Mouse (Mus musculus): ENCODE measurements around the gene Enpp1. TPM values are rescaled to one million over a fixed set of nuclear protein-coding genes. Genes with fewer than 3 reads are reported as not detected.
"Not testable (repeated sequence)": the region's sequence is repeated elsewhere in the genome, so short reads cannot be mapped to it uniquely, and the experiment has no call there.

Enpp1 gene
- polyA plus RNA-seq, 1 experiment from 2014 or later = 2.9 TPM

- 27% methylated on average over 9 of the region's 9 CpGs for WGBS
- H3K27ac ChIP-seq (ENCODE audit: low read length) = no peak overlapping the region
Observed at GRCm38 (mm10) chr10:24621572-24621971, 90.4 kb downstream of the Enpp1 start.

DNA sequence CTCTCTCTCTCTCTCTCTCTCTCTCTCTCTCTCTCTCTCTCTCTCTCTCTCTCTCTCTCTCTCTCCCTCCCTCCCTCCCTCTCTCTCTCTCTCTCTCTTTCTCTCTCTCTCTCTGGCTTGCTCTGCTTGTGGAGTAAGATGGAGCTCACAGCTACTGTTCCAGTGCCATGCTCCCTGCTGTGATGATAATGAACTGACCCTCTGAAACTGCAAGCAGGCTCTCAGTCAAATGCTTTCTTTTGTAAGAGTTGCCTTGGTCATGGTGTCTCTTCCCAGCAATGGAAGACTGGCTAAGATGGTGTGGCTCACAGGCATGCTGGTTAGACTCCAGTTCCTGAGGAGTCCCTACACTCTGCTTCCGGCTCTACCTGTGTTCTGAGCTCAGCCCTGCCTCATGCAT, 95.4 kb downstream of the Enpp1 start:
- H3K4me3 ChIP-seq (ENCODE audit: low read length); H3K27me3 ChIP-seq (ENCODE audit: control insufficient read depth, insufficient read depth, low read depth, low read length); ATAC-seq (ENCODE audit: low read depth); H3K4me2 ChIP-seq (ENCODE audit: low read depth, low read length); H3K9ac ChIP-seq (ENCODE audit: low read length); H3K9me3 ChIP-seq (ENCODE audit: control insufficient read depth, low read length); H3K27ac ChIP-seq (ENCODE audit: low read length); H3K4me1 ChIP-seq (replicated peaks; ENCODE audit: control insufficient read depth, insufficient read depth, low read length); H3K36me3 ChIP-seq (ENCODE audit: control insufficient read depth, insufficient read depth, low read length): not testable (repeated sequence)
- 97% methylated on average over 1 of the region's 1 CpGs for WGBS

More at GRCm38 (mm10) chr10:24621572-24621971, 90.4 kb downstream of the Enpp1 start:
- no peak overlapping the region for H3K4me3 ChIP-seq (ENCODE audit: low read length)
- H3K9me3 ChIP-seq (ENCODE audit: control insufficient read depth, low read length) = no peaks in the 10 kb centered on the region
- no peak for ATAC-seq (ENCODE audit: low read depth)
- no peaks in the 10 kb centered on the region for H3K36me3 ChIP-seq (ENCODE audit: control insufficient read depth, insufficient read depth, low read length)
- no peak overlapping the region for H3K9ac ChIP-seq (ENCODE audit: low read length)
- H3K4me1 ChIP-seq (replicated peaks; ENCODE audit: control insufficient read depth, insufficient read depth, low read length) = no peaks in the 10 kb centered on the region
- H3K27me3 ChIP-seq (ENCODE audit: control insufficient read depth, insufficient read depth, low read depth, low read length) = no peaks in the 10 kb centered on the region
- H3K4me2 ChIP-seq (ENCODE audit: low read depth, low read length) = no peak overlapping the region

DNA sequence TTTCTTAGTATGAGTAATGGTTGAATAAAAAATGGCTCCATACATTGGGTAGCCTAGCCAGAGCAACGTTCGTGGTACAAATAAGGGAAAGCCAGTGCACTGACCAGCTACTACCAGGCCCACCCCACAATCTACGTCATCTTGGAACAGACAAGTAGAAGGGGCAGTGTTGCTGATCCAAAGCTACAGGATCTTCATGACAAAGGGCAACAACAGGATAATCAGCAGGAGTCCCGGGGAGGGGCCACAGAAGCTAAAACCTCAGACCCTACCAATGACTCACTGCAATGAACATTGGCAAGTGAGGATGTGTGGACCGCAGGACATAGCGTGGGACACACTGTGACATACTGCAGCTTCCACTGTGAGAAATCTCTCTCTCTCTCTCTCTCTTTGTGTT, 96.2 kb downstream of the Enpp1 start:
- H3K9me3 ChIP-seq (ENCODE audit: control insufficient read depth, low read length) = no peaks in the 10 kb centered on the region
- no peak overlapping the region for H3K9ac ChIP-seq (ENCODE audit: low read length)
- no peak overlapping the region for H3K4me2 ChIP-seq (ENCODE audit: low read depth, low read length)
- ATAC-seq (ENCODE audit: low read depth) = no peak
- H3K4me3 ChIP-seq (ENCODE audit: low read length) = no peak overlapping the region
- WGBS = 86% methylated on average over 6 of the region's 6 CpGs
- no peaks in the 10 kb centered on the region for H3K36me3 ChIP-seq (ENCODE audit: control insufficient read depth, insufficient read depth, low read length)
- H3K27me3 ChIP-seq (ENCODE audit: control insufficient read depth, insufficient read depth, low read depth, low read length) = no peaks in the 10 kb centered on the region
- H3K27ac ChIP-seq (ENCODE audit: low read length) = no peak overlapping the region
- no peaks in the 10 kb centered on the region for H3K4me1 ChIP-seq (replicated peaks; ENCODE audit: control insufficient read depth, insufficient read depth, low read length)

GRCm38 (mm10) chr10:24614726-24615125, 97.2 kb downstream of the Enpp1 start:
- H3K9ac ChIP-seq (ENCODE audit: low read length) = no peak overlapping the region
- no peaks in the 10 kb centered on the region for H3K9me3 ChIP-seq (ENCODE audit: control insufficient read depth, low read length)
- no peaks in the 10 kb centered on the region for H3K36me3 ChIP-seq (ENCODE audit: control insufficient read depth, insufficient read depth, low read length)
- ATAC-seq (ENCODE audit: low read depth) = no peak
- WGBS = 83% methylated on average over 4 of the region's 4 CpGs
- H3K27me3 ChIP-seq (ENCODE audit: control insufficient read depth, insufficient read depth, low read depth, low read length) = no peaks in the 10 kb centered on the region
- H3K4me3 ChIP-seq (ENCODE audit: low read length) = no peak overlapping the region
- H3K4me1 ChIP-seq (replicated peaks; ENCODE audit: control insufficient read depth, insufficient read depth, low read length) = no peaks in the 10 kb centered on the region
- no peak overlapping the region for H3K4me2 ChIP-seq (ENCODE audit: low read depth, low read length)
- no peak overlapping the region for H3K27ac ChIP-seq (ENCODE audit: low read length)

GRCm38 (mm10) chr10:24609766-24610165, 102.2 kb downstream of the Enpp1 start:
- no peak for ATAC-seq (ENCODE audit: low read depth)
- H3K27me3 ChIP-seq (ENCODE audit: control insufficient read depth, insufficient read depth, low read depth, low read length) = no peaks in the 10 kb centered on the region
- H3K9ac ChIP-seq (ENCODE audit: low read length) = no peak overlapping the region
- H3K9me3 ChIP-seq (ENCODE audit: control insufficient read depth, low read length) = no peaks in the 10 kb centered on the region
- no peak overlapping the region for H3K4me3 ChIP-seq (ENCODE audit: low read length)
- no peaks in the 10 kb centered on the region for H3K4me1 ChIP-seq (replicated peaks; ENCODE audit: control insufficient read depth, insufficient read depth, low read length)
- no peaks in the 10 kb centered on the region for H3K36me3 ChIP-seq (ENCODE audit: control insufficient read depth, insufficient read depth, low read length)
- 77% methylated on average over 9 of the region's 9 CpGs for WGBS
- H3K27ac ChIP-seq (ENCODE audit: low read length) = no peak overlapping the region
- H3K4me2 ChIP-seq (ENCODE audit: low read depth, low read length) = no peak overlapping the region

DNA sequence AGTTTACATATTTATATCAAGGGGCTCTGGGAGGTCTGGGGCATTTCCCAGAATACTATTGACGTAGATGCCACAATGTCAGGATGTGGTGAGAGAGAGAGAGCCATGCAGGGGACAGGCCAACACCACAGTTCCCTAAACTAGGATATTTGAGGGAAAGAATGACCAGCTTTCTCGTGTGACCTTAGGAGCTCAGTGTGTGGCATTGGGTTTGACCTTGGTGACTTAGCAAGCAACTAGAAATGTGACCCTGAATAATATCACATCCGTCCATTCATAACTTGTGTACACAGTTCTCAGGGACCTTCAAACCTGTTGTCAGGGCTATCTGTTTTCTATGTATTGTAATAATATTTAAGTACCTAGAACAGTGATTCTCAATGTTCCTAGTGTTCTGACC, 102.8 kb downstream of the Enpp1 start:
- Histone ChIP-seq H3K4me3 (ENCODE audit: low read length) (no peak overlapping the region), H3K9me3 (ENCODE audit: control insufficient read depth, low read length) (no peaks in the 10 kb centered on the region), H3K4me2 (ENCODE audit: low read depth, low read length) (no peak overlapping the region), H3K36me3 (ENCODE audit: control insufficient read depth, insufficient read depth, low read length) (no peaks in the 10 kb centered on the region), H3K27ac (ENCODE audit: low read length) (no peak overlapping the region), H3K9ac (ENCODE audit: low read length) (no peak overlapping the region), H3K27me3 (ENCODE audit: control insufficient read depth, insufficient read depth, low read depth, low read length) (no peaks in the 10 kb centered on the region), H3K4me1 (replicated peaks; ENCODE audit: control insufficient read depth, insufficient read depth, low read length) (no peaks in the 10 kb centered on the region)
- no peak for ATAC-seq (ENCODE audit: low read depth)
- WGBS = 76% methylated on average over 3 of the region's 3 CpGs

DNA sequence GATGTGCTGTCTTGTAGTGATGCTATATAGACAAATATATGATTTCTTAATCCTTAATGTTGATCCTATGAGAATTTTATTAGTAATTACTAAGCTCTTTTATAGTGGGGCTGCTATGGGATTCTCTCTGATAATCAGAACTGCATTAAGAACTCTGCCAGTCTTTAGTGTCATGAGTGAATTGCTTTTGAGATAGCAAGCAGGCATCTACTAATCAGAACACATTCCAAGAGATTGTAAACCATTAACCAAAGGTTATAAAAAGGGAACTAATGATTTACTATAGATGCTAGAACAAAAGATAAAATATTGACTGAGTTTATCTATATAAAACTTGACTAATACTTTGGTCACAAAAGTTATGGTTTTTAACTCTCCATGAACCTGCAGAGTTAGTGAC, 108.2 kb downstream of the Enpp1 start:
- H3K4me2 ChIP-seq (ENCODE audit: low read depth, low read length) = no peak overlapping the region
- H3K9ac ChIP-seq (ENCODE audit: low read length) = no peak overlapping the region
- ATAC-seq (ENCODE audit: low read depth) = no peak
- no peak overlapping the region for H3K27ac ChIP-seq (ENCODE audit: low read length)
- H3K4me3 ChIP-seq (ENCODE audit: low read length) = no peak overlapping the region
- no peaks in the 10 kb centered on the region for H3K9me3 ChIP-seq (ENCODE audit: control insufficient read depth, low read length)
- H3K36me3 ChIP-seq (ENCODE audit: control insufficient read depth, insufficient read depth, low read length) = no peaks in the 10 kb centered on the region
- no peaks in the 10 kb centered on the region for H3K27me3 ChIP-seq (ENCODE audit: control insufficient read depth, insufficient read depth, low read depth, low read length)
- H3K4me1 ChIP-seq (replicated peaks; ENCODE audit: control insufficient read depth, insufficient read depth, low read length) = no peaks in the 10 kb centered on the region

- Histone ChIP-seq H3K4me3 (ENCODE audit: low read length) (no peak overlapping the region), H3K4me1 (replicated peaks; ENCODE audit: control insufficient read depth, insufficient read depth, low read length) (no peaks in the 10 kb centered on the region), H3K9me3 (ENCODE audit: control insufficient read depth, low read length) (no peaks in the 10 kb centered on the region), H3K36me3 (ENCODE audit: control insufficient read depth, insufficient read depth, low read length) (no peaks in the 10 kb centered on the region), H3K9ac (ENCODE audit: low read length) (no peak overlapping the region), H3K4me2 (ENCODE audit: low read depth, low read length) (no peak overlapping the region), H3K27me3 (ENCODE audit: control insufficient read depth, insufficient read depth, low read depth, low read length) (no peaks in the 10 kb centered on the region), H3K27ac (ENCODE audit: low read length) (no peak overlapping the region)
- 54% methylated on average over 2 of the region's 2 CpGs for WGBS
- ATAC-seq (ENCODE audit: low read depth) = no peak
Observed at GRCm38 (mm10) chr10:24603035-24603434, 108.9 kb downstream of the Enpp1 start.

DNA sequence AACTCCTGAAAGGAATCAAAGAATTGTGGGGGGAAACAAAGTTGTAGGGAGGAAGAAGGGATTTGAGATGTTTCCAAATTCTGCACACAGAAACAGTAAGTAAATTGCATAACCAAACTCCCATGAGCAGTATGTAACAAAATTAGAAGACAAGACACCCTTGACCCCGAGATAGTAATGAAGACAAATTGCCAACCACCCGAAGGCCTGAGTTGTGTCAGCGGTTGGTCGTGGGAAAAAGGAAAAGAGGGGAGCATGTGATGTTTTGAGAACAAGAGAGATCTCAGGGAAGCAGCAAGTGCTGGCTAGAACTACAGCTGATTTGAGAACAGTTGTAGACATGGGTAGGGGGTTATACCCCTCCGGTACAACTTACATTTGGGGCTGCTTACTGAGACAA, 112.2 kb downstream of the Enpp1 start:
- Histone ChIP-seq H3K27ac (ENCODE audit: low read length) (no peak overlapping the region), H3K4me2 (ENCODE audit: low read depth, low read length) (no peak overlapping the region), H3K27me3 (ENCODE audit: control insufficient read depth, insufficient read depth, low read depth, low read length) (no peaks in the 10 kb centered on the region), H3K9me3 (ENCODE audit: control insufficient read depth, low read length) (no peaks in the 10 kb centered on the region), H3K9ac (ENCODE audit: low read length) (no peak overlapping the region), H3K4me1 (replicated peaks; ENCODE audit: control insufficient read depth, insufficient read depth, low read length) (peaks cover 18% of the 10 kb centered on the region), H3K4me3 (ENCODE audit: low read length) (no peak overlapping the region), H3K36me3 (ENCODE audit: control insufficient read depth, insufficient read depth, low read length) (no peaks in the 10 kb centered on the region)
- ATAC-seq (ENCODE audit: low read depth) = no peak
- 50% methylated on average over 5 of the region's 5 CpGs for WGBS

DNA sequence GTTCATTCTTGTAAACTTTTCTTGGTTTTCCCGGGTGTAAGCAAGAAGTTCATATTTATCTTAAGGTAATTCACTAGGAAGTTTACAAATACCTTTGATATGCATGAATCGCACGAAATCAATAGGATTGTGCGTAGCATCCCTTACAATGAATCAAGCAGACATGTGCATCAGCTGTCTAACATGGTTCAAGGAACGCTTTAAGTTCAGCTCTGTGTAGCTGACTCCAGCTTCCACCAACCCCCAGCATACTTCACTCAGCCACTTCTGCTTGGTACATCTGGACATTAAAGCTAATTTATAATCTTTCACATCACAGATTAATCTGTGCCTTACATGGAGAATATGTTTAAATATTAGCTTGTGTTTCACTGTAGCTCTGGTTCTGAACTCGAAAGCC, 113.3 kb downstream of the Enpp1 start:
- H3K9me3 ChIP-seq (ENCODE audit: control insufficient read depth, low read length) = no peaks in the 10 kb centered on the region
- H3K4me3 ChIP-seq (ENCODE audit: low read length) = no peak overlapping the region
- H3K27me3 ChIP-seq (ENCODE audit: control insufficient read depth, insufficient read depth, low read depth, low read length) = no peaks in the 10 kb centered on the region
- no peak for ATAC-seq (ENCODE audit: low read depth)
- peaks cover 26% of the 10 kb centered on the region for H3K4me1 ChIP-seq (replicated peaks; ENCODE audit: control insufficient read depth, insufficient read depth, low read length)
- no peaks in the 10 kb centered on the region for H3K36me3 ChIP-seq (ENCODE audit: control insufficient read depth, insufficient read depth, low read length)
- no peak overlapping the region for H3K27ac ChIP-seq (ENCODE audit: low read length)
- WGBS = 82% methylated on average over 6 of the region's 6 CpGs
- no peak overlapping the region for H3K4me2 ChIP-seq (ENCODE audit: low read depth, low read length)
- H3K9ac ChIP-seq (ENCODE audit: low read length) = no peak overlapping the region
